Mouse (Mus musculus) limb, embryonic 15.5 days (tissue): ENCODE measurements at regions not wholly inside any gene's neighbourhood (a gene's known extent, or its start where the extent isn't known, plus 50 kb on each side); places are given as distances from the start of the nearest gene placed in this dataset.

Experiments
- ATAC-seq: fragments of 200-750 bp; cut with Nextera tagmentation; 2 replicates; pipeline ENCODE4 v1.8.0; 2017; ENCODE audit warnings: low read depth, moderate TSS enrichment; ENCODE audit not compliant: insufficient number of reproducible peaks, low FRiP score, low TSS enrichment
- H3K27ac ChIP-seq: fragments of 300-500 bp; sonication (generic); 2 replicates; pipeline ENCODE4 v1.5.1; 2015; ENCODE audit warnings: moderate library complexity, mild to moderate bottlenecking, inconsistent platforms
- H3K27me3 ChIP-seq: fragments of 300-500 bp; sonication (generic); 2 replicates; pipeline ENCODE4 v1.6.1; 2015; ENCODE audit warnings: inconsistent platforms
- H3K36me3 ChIP-seq: fragments of 300-500 bp; sonication (generic); 2 replicates; pipeline ENCODE4 v1.6.1; 2015; ENCODE audit warnings: inconsistent platforms
- H3K4me1 ChIP-seq: fragments of 300-500 bp; sonication (generic); 2 replicates; pipeline ENCODE4 v1.6.1; 2015; ENCODE audit warnings: inconsistent platforms
- H3K4me2 ChIP-seq: fragments of 300-500 bp; sonication (generic); 2 replicates; pipeline ENCODE4 v1.6.1; 2015; ENCODE audit warnings: mild to moderate bottlenecking, inconsistent platforms
- H3K4me3 ChIP-seq: fragments of 300-500 bp; sonication (generic); 2 replicates; pipeline ENCODE4 v1.5.1; 2015; ENCODE audit warnings: mild to moderate bottlenecking, inconsistent platforms
- H3K9ac ChIP-seq: fragments of 300-500 bp; sonication (generic); 2 replicates; pipeline ENCODE4 v1.6.1; 2015; ENCODE audit warnings: inconsistent platforms
- H3K9me3 ChIP-seq: fragments of 300-500 bp; sonication (generic); 2 replicates; pipeline ENCODE4 v1.6.1; 2016; ENCODE audit warnings: inconsistent platforms
- WGBS: fragments of 180-500 bp; shearing (Covaris S2); methylation state at CpG from one replicate; pipeline ENCODE4 v1.1.7; 2015; 5-methylcytosine and 5-hydroxymethylcytosine counted together

- H3K27me3 ChIP-seq = no peaks in the 10 kb centered on the region
- H3K36me3 ChIP-seq = no peaks in the 10 kb centered on the region
- H3K4me1 ChIP-seq = no peaks in the 10 kb centered on the region
- no peak overlapping the region for H3K27ac ChIP-seq
- 40% methylated on average over 8 of the region's 8 CpGs for WGBS
- no peak overlapping the region for H3K4me2 ChIP-seq
- no peaks in the 10 kb centered on the region for H3K9me3 ChIP-seq
- no peak overlapping the region for H3K4me3 ChIP-seq
- H3K9ac ChIP-seq = no peak overlapping the region
- no peak for ATAC-seq
Measured at GRCm38 (mm10) chr10:44752719-44753390, 224.6 kb upstream of the Prdm1 start.

GRCm38 (mm10) chr10:44751061-44751460, 222.8 kb upstream of the Prdm1 start:
- H3K9me3 ChIP-seq = no peaks in the 10 kb centered on the region
- H3K4me1 ChIP-seq = no peaks in the 10 kb centered on the region
- H3K27me3 ChIP-seq = no peaks in the 10 kb centered on the region
- H3K4me3 ChIP-seq = no peak overlapping the region
- H3K4me2 ChIP-seq = no peak overlapping the region
- no peak overlapping the region for H3K27ac ChIP-seq
- H3K9ac ChIP-seq = no peak overlapping the region
- ATAC-seq = no peak
- H3K36me3 ChIP-seq = no peaks in the 10 kb centered on the region
- WGBS = 43% methylated on average over 6 of the region's 6 CpGs

- 53% methylated on average over 4 of the region's 4 CpGs for WGBS
Measured at GRCm38 (mm10) chr10:44749206-44749605, 220.9 kb upstream of the Prdm1 start.

GRCm38 (mm10) chr10:44747419-44747818, 219.1 kb upstream of the Prdm1 start:
- 61% methylated on average over 3 of the region's 3 CpGs for WGBS
- ATAC-seq = no peak
- no peak overlapping the region for H3K4me2 ChIP-seq
- H3K36me3 ChIP-seq = no peaks in the 10 kb centered on the region
- no peaks in the 10 kb centered on the region for H3K4me1 ChIP-seq
- H3K9ac ChIP-seq = no peak overlapping the region
- H3K9me3 ChIP-seq = no peaks in the 10 kb centered on the region
- no peak overlapping the region for H3K4me3 ChIP-seq
- H3K27me3 ChIP-seq = no peaks in the 10 kb centered on the region
- no peak overlapping the region for H3K27ac ChIP-seq

More at GRCm38 (mm10) chr10:44749206-44749605, 220.9 kb upstream of the Prdm1 start:
- Histone ChIP-seq H3K27me3 (no peaks in the 10 kb centered on the region), H3K36me3 (no peaks in the 10 kb centered on the region), H3K4me1 (no peaks in the 10 kb centered on the region), H3K9ac (no peak overlapping the region), H3K9me3 (no peaks in the 10 kb centered on the region), H3K27ac (no peak overlapping the region), H3K4me3 (no peak overlapping the region), H3K4me2 (no peak overlapping the region)
- no peak for ATAC-seq

- H3K4me1 ChIP-seq = no peaks in the 10 kb centered on the region
- no peak overlapping the region for H3K4me3 ChIP-seq
- H3K27ac ChIP-seq = no peak overlapping the region
- ATAC-seq = no peak
- 88% methylated on average over 2 of the region's 2 CpGs for WGBS
- no peaks in the 10 kb centered on the region for H3K27me3 ChIP-seq
- no peak overlapping the region for H3K4me2 ChIP-seq
- H3K9ac ChIP-seq = no peak overlapping the region
- no peaks in the 10 kb centered on the region for H3K36me3 ChIP-seq
- H3K9me3 ChIP-seq = no peaks in the 10 kb centered on the region
Measured at GRCm38 (mm10) chr10:44744221-44744620, 215.9 kb upstream of the Prdm1 start.

GRCm38 (mm10) chr10:44733641-44734040, 205.3 kb upstream of the Prdm1 start:
- Histone ChIP-seq H3K9ac (no peak overlapping the region), H3K27me3 (no peaks in the 10 kb centered on the region), H3K4me3 (no peak overlapping the region), H3K36me3 (no peaks in the 10 kb centered on the region), H3K27ac (no peak overlapping the region), H3K4me1 (no peaks in the 10 kb centered on the region), H3K4me2 (no peak overlapping the region), H3K9me3 (no peaks in the 10 kb centered on the region)
- 82% methylated on average over 5 of the region's 5 CpGs for WGBS
- ATAC-seq = no peak

GRCm38 (mm10) chr10:44730721-44731120, 202.4 kb upstream of the Prdm1 start:
- Histone ChIP-seq H3K4me3 (no peak overlapping the region), H3K36me3 (no peaks in the 10 kb centered on the region), H3K27me3 (no peaks in the 10 kb centered on the region), H3K9ac (no peak overlapping the region), H3K4me1 (no peaks in the 10 kb centered on the region), H3K4me2 (no peak overlapping the region), H3K9me3 (no peaks in the 10 kb centered on the region), H3K27ac (no peak overlapping the region)
- ATAC-seq = no peak
- 59% methylated on average over 8 of the region's 8 CpGs for WGBS

GRCm38 (mm10) chr10:44728963-44729362, 200.7 kb upstream of the Prdm1 start:
- H3K36me3 ChIP-seq = no peaks in the 10 kb centered on the region
- H3K4me3 ChIP-seq = no peak overlapping the region
- no peaks in the 10 kb centered on the region for H3K4me1 ChIP-seq
- no peaks in the 10 kb centered on the region for H3K9me3 ChIP-seq
- ATAC-seq = no peak
- no peaks in the 10 kb centered on the region for H3K27me3 ChIP-seq
- H3K9ac ChIP-seq = no peak overlapping the region
- no peak overlapping the region for H3K27ac ChIP-seq
- 81% methylated on average over 4 of the region's 4 CpGs for WGBS
- H3K4me2 ChIP-seq = no peak overlapping the region

GRCm38 (mm10) chr10:44724575-44724974, 196.3 kb upstream of the Prdm1 start:
- no peaks in the 10 kb centered on the region for H3K27me3 ChIP-seq
- no peak overlapping the region for H3K4me2 ChIP-seq
- ATAC-seq = no peak
- H3K9me3 ChIP-seq = no peaks in the 10 kb centered on the region
- no peaks in the 10 kb centered on the region for H3K36me3 ChIP-seq
- no peak overlapping the region for H3K4me3 ChIP-seq
- no peaks in the 10 kb centered on the region for H3K4me1 ChIP-seq
- WGBS = 64% methylated on average over 3 of the region's 3 CpGs
- H3K27ac ChIP-seq = no peak overlapping the region
- H3K9ac ChIP-seq = no peak overlapping the region

GRCm38 (mm10) chr10:44723845-44724244, 195.5 kb upstream of the Prdm1 start:
- H3K36me3 ChIP-seq = no peaks in the 10 kb centered on the region
- WGBS = 61% methylated on average over 1 of the region's 1 CpGs
- no peaks in the 10 kb centered on the region for H3K4me1 ChIP-seq
- no peak for ATAC-seq
- H3K27ac ChIP-seq = no peak overlapping the region
- H3K4me2 ChIP-seq = no peak overlapping the region
- no peaks in the 10 kb centered on the region for H3K9me3 ChIP-seq
- no peak overlapping the region for H3K4me3 ChIP-seq
- no peaks in the 10 kb centered on the region for H3K27me3 ChIP-seq
- no peak overlapping the region for H3K9ac ChIP-seq

GRCm38 (mm10) chr10:44723321-44723720, 195.0 kb upstream of the Prdm1 start:
- Histone ChIP-seq H3K4me2 (no peak overlapping the region), H3K27me3 (no peaks in the 10 kb centered on the region), H3K4me3 (no peak overlapping the region), H3K9ac (no peak overlapping the region), H3K4me1 (no peaks in the 10 kb centered on the region), H3K9me3 (no peaks in the 10 kb centered on the region), H3K27ac (no peak overlapping the region), H3K36me3 (no peaks in the 10 kb centered on the region)
- no peak for ATAC-seq
- WGBS = 68% methylated on average over 5 of the region's 5 CpGs

GRCm38 (mm10) chr10:44721670-44722069, 193.4 kb upstream of the Prdm1 start:
- WGBS = 77% methylated on average over 10 of the region's 10 CpGs
- no peak overlapping the region for H3K27ac ChIP-seq
- H3K4me3 ChIP-seq = no peak overlapping the region
- no peaks in the 10 kb centered on the region for H3K36me3 ChIP-seq
- H3K9me3 ChIP-seq = no peaks in the 10 kb centered on the region
- no peaks in the 10 kb centered on the region for H3K4me1 ChIP-seq
- no peak overlapping the region for H3K4me2 ChIP-seq
- H3K9ac ChIP-seq = no peak overlapping the region
- ATAC-seq = no peak
- H3K27me3 ChIP-seq = no peaks in the 10 kb centered on the region

GRCm38 (mm10) chr10:44716612-44717011, 188.3 kb upstream of the Prdm1 start:
- ATAC-seq = no peak
- no peak overlapping the region for H3K4me3 ChIP-seq
- H3K27ac ChIP-seq = no peak overlapping the region
- no peak overlapping the region for H3K9ac ChIP-seq
- H3K4me2 ChIP-seq = no peak overlapping the region
- H3K9me3 ChIP-seq = no peaks in the 10 kb centered on the region
- no peaks in the 10 kb centered on the region for H3K4me1 ChIP-seq
- 91% methylated on average over 5 of the region's 5 CpGs for WGBS
- H3K27me3 ChIP-seq = no peaks in the 10 kb centered on the region
- no peaks in the 10 kb centered on the region for H3K36me3 ChIP-seq
